Comparison of ENCODE assay signal across 8 mouse cellular contexts in the genomic region with DNA sequence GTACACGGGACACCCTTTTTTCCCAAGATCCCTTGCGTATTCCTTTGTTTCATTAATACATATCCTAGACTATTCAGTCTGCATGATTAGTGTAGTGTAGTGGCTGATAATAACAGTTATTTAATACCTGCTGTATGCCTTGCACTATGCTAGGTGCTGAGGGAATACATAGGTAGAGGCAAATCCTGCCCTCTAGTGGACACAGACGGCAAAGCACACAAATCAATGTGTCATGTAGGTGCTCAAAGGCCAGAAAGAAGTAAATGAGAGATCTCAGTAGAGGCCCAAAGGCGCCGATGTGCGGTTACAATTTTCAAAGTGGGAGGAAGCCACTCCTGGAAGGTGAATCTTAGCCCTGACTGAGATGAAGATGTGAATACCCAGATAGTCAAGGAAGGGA. TPM values are rescaled to one million over a fixed set of nuclear protein-coding genes. Genes with fewer than 3 reads are reported as not detected.
DNase-seq lines count a peak whose midpoint lies in the region; ATAC-seq and TF ChIP-seq lines count a peak whose summit lies in the region.

No protein-coding gene starts in this region.

- TF ChIP-seq POLR2A in cerebellum, adult 2 months (IDR thresholded peaks at IDR 0.05; ENCODE audit: borderline replicate concordance, insufficient read depth, low read length) = no peak

- H3K9ac ChIP-seq in stomach, embryonic 14.5 days (replicated peaks; ENCODE audit: low read depth, low read length) = no peak overlapping the region

- H3K4me2 ChIP-seq in stomach, embryonic 14.5 days (replicated peaks; ENCODE audit: low read depth, low read length) = no peak overlapping the region

- ATAC-seq in stomach, embryonic 14.5 days (ENCODE audit: insufficient number of reproducible peaks, insufficient read depth, low FRiP score, low read depth) = peak; percentile 24; the same call in 1 of the 2 replicates

- H3K27me3 ChIP-seq in cerebellum, adult 2 months (ENCODE audit: control insufficient read depth, insufficient read depth, low read length) = no peaks in the 10 kb centered on the region
- H3K27me3 ChIP-seq in stomach, embryonic 14.5 days (ENCODE audit: control insufficient read depth, insufficient read depth, low read length) = no peaks in the 10 kb centered on the region

- H3K27ac ChIP-seq in cerebellum, adult 2 months (ENCODE audit: insufficient read depth, low read length) = no peak overlapping the region
- H3K27ac ChIP-seq in stomach, embryonic 14.5 days (ENCODE audit: low read length) = no peak overlapping the region

- no peak overlapping the region for H3K4me3 ChIP-seq in cerebellum, adult 2 months (replicated peaks; ENCODE audit: insufficient read depth, low read depth, low read length)
- H3K4me3 ChIP-seq in stomach, embryonic 14.5 days (ENCODE audit: low read depth, low read length) = no peak overlapping the region

- 68% methylated on average over 6 of the region's 6 CpGs for WGBS in cerebellum, adult 2 months
- 70% methylated on average over 6 of the region's 6 CpGs for WGBS in stomach, embryonic 14.5 days

- no peaks in the 10 kb centered on the region for H3K9me3 ChIP-seq in stomach, embryonic 14.5 days (ENCODE audit: control insufficient read depth, low read depth, low read length)

- peak; percentile 29 to 39 for DNase-seq in cerebellum, adult 2 months
- no peak for DNase-seq in cerebellum, adult 11-12 months
- peak; percentile 43 for DNase-seq in urinary bladder, postnatal 14 days (ENCODE audit: low spot score)
- no peak for DNase-seq in urinary bladder, postnatal 10 days (ENCODE audit: low spot score)
- DNase-seq in embryo, embryonic 11.5 days (ENCODE audit: low read depth, low spot score) = peak; percentile 17
- peak; percentile 66 for DNase-seq in kidney, postnatal 10 days
- DNase-seq in lung, postnatal 36 days = peak; percentile 86

- H3K4me1 ChIP-seq in cerebellum, adult 2 months (ENCODE audit: control insufficient read depth, insufficient read depth, low read length) = no peaks in the 10 kb centered on the region
- H3K4me1 ChIP-seq in stomach, embryonic 14.5 days (ENCODE audit: control insufficient read depth, insufficient read depth, low read length) = no peaks in the 10 kb centered on the region

- peak; percentile 59; the same call in 1 of the 2 replicates for TF ChIP-seq CTCF in cerebellum, adult 2 months (IDR thresholded peaks at IDR 0.05; ENCODE audit: borderline replicate concordance, insufficient read depth, low read depth, low read length)

- H3K36me3 ChIP-seq in stomach, embryonic 14.5 days (ENCODE audit: control insufficient read depth, insufficient read depth, low read length) = no peaks in the 10 kb centered on the region

RNA-seq across cellular contexts. Expression of a gene that starts 34.3 kb away (rescaled TPM):
- polyA plus RNA-seq in cerebellum, adult 2 months (2012; rRNA removed) = 0.48 and 0.92 TPM in 2 replicates
- polyA plus RNA-seq in stomach, embryonic 14.5 days (2014; fragmentation: Nextera tagmentation; extraction: Ambion mirVana) = 2.9 and 3.0 TPM in 2 replicates

RNA-seq across cellular contexts. Expression of a gene that starts 39.2 kb away (rescaled TPM):
- 47.6 and 49.1 TPM in 2 replicates for polyA plus RNA-seq in cerebellum, adult 2 months (2012; rRNA removed)
- 99.9 and 112 TPM in 2 replicates for polyA plus RNA-seq in stomach, embryonic 14.5 days (2014; fragmentation: Nextera tagmentation; extraction: Ambion mirVana)

Comparison
In these comparisons a context has a peak if more than half of its experiments do, and no peak if none do; other contexts are left out.
1. DNase-seq: peak in cerebellum, adult 2 months (2 of 2), urinary bladder, postnatal 14 days (single experiment), embryo, embryonic 11.5 days (single experiment), kidney, postnatal 10 days (single experiment) and lung, postnatal 36 days (single experiment); none in cerebellum, adult 11-12 months (single experiment) and urinary bladder, postnatal 10 days (single experiment).